Comparison of ENCODE assay signal across 13 mouse cellular contexts in the genomic region with DNA sequence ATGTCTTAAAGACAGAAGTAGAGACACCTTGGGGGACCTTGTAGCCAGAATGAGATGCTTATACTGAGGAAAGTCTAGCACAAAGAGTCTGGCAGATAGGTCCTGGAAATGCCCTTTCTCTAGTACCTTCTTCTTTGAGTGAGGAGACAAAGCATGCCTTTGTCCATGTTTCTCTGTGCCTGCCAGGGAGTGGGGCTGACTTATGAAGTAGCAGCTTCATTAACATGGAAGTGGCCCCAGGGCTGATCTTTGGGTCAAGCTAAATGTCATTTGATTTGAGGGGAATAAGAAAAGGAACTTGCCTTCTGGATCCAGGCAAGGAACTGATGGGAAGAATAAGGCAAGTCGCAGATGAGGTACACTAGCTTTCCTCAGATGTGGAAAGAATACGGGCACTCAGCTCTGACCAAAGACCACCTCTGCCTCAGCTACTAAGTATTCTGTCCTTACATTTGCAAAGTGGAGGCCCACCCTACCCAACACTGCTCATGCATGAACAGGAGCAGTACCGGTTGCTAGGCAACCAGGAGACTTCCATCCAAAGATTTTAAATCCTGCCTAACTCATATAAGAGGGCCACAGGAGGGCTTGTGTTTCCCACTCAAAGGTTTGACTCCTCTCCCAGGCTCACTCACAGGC.
A peak's percentile ranks its signal among the peaks of the same experiment; 100 is the strongest.
DNase-seq lines count a peak whose midpoint lies in the region; ATAC-seq lines count a peak whose summit lies in the region.
"Had no signal": no experiment of that assay in that cellular context is flagged by ENCODE, and none has a peak within 500 bp of the region (broad histone marks: within the 10 kb centered on the region; RNA-seq: fewer than 3 reads in every experiment).

No protein-coding gene starts in this region.

- H3K4me2 ChIP-seq in forebrain, embryonic 14.5 days (ENCODE audit: low read length): no peak overlapping the region
- peak overlapping the region; percentile 9; the same call in 1 of the 2 replicates for H3K4me2 ChIP-seq in midbrain, embryonic 12.5 days (replicated peaks)
- H3K4me2 ChIP-seq: heart, embryonic 11.5 days had no signal

- H3K27ac ChIP-seq in forebrain, embryonic 14.5 days (ENCODE audit: low read depth, low read length): no peak overlapping the region
- H3K27ac ChIP-seq in midbrain, embryonic 12.5 days (replicated peaks): peak overlapping the region; percentile 47; the same call in 1 of the 2 replicates
- H3K27ac ChIP-seq: liver, embryonic 14.5 days had no signal

- no peak overlapping the region for H3K9ac ChIP-seq in forebrain, embryonic 14.5 days (ENCODE audit: low read length)
- no peak overlapping the region for H3K9ac ChIP-seq in midbrain, embryonic 12.5 days (replicated peaks)
- H3K9ac ChIP-seq: liver, embryonic 14.5 days had no signal

- H3K4me3 ChIP-seq in forebrain, embryonic 14.5 days (ENCODE audit: low read depth, low read length): no peak overlapping the region
- H3K4me3 ChIP-seq in midbrain, embryonic 12.5 days: no peak overlapping the region

- 23% methylated on average over 3 of the region's 3 CpGs for WGBS in forebrain, embryonic 14.5 days
- 19% methylated on average over 3 of the region's 3 CpGs for WGBS in midbrain, embryonic 12.5 days

- peak; percentile 35 to 58 for DNase-seq in right cerebral cortex, postnatal 10 days (ENCODE audit: low spot score in 2 of 2)
- DNase-seq in right cerebral cortex, adult 2 months (ENCODE audit: low spot score in 2 of 2): no peak
- peak; percentile 72 for DNase-seq in forebrain, embryonic 14.5 days (ENCODE audit: low spot score)
- DNase-seq in heart, adult 8-10 months (ENCODE audit: low spot score): no peak
- no peak for DNase-seq in cerebellum, postnatal 4 days (ENCODE audit: low spot score in 2 of 2)
- DNase-seq in lung, adult 18-20 months: no peak
- DNase-seq: cerebellum, adult 11 months; kidney, adult 2 months had no signal

- no peaks in the 10 kb centered on the region for H3K36me3 ChIP-seq in forebrain, embryonic 14.5 days (ENCODE audit: control insufficient read depth, insufficient read depth, low read length)
- no peaks in the 10 kb centered on the region for H3K36me3 ChIP-seq in midbrain, embryonic 12.5 days

- no peaks in the 10 kb centered on the region for H3K9me3 ChIP-seq in forebrain, embryonic 14.5 days (replicated peaks; ENCODE audit: control insufficient read depth, low read length)
- H3K9me3 ChIP-seq in midbrain, embryonic 12.5 days: no peaks in the 10 kb centered on the region

- peak; percentile 93 for ATAC-seq in forebrain, embryonic 14.5 days
- peak; percentile 96 for ATAC-seq in midbrain, embryonic 12.5 days (ENCODE audit: low FRiP score, low read depth)
- ATAC-seq in frontal cortex, adult (ENCODE audit: low TSS enrichment): no peak

- peaks cover 4% of the 10 kb centered on the region; the same call in 1 of the 2 replicates for H3K4me1 ChIP-seq in forebrain, embryonic 14.5 days (ENCODE audit: control insufficient read depth, insufficient read depth, low read length)
- peaks cover 10% of the 10 kb centered on the region for H3K4me1 ChIP-seq in midbrain, embryonic 12.5 days

- H3K27me3 ChIP-seq in forebrain, embryonic 14.5 days (replicated peaks; ENCODE audit: control insufficient read depth, insufficient read depth, low read length): no peaks in the 10 kb centered on the region
- H3K27me3 ChIP-seq in midbrain, embryonic 12.5 days: no peaks in the 10 kb centered on the region
- H3K27me3 ChIP-seq: CH12.LX had no signal

Comparison
In these comparisons a context has a peak if more than half of its experiments do, and no peak if none do; other contexts are left out.
1. DNase-seq: peak in right cerebral cortex, postnatal 10 days (2 of 2) and forebrain, embryonic 14.5 days (single experiment); none in right cerebral cortex, adult 2 months (0 of 2), heart, adult 8-10 months (single experiment), cerebellum, postnatal 4 days (0 of 2) and lung, adult 18-20 months (0 of 2).